Mouse (Mus musculus): ENCODE measurements around the gene Gadd45b. TPM values are rescaled to one million over a fixed set of nuclear protein-coding genes. Genes with fewer than 3 reads are reported as not detected.

Gadd45b gene
- polyA plus RNA-seq, 1 experiment from 2014 or later: 145 TPM

- 2% methylated on average over 36 of the region's 37 CpGs for WGBS
- H3K4me1 ChIP-seq (ENCODE audit: insufficient read depth, low read depth, low read length): peaks cover 70% of the 10 kb centered on the region
- no peaks in the 10 kb centered on the region for H3K36me3 ChIP-seq (ENCODE audit: insufficient read depth, low read length)
- 0 out of 2 replicates have a peak overlapping the region, but pooled peaks have one; percentile 26 for H3K27ac ChIP-seq (ENCODE audit: low read length)
- H3K9me3 ChIP-seq (ENCODE audit: low read length): no peaks in the 10 kb centered on the region
- H3K27me3 ChIP-seq (replicated peaks; ENCODE audit: insufficient read depth, low read length): no peaks in the 10 kb centered on the region
- peak overlapping the region; percentile 23; the same call in 1 of the 2 replicates for H3K4me3 ChIP-seq (ENCODE audit: low read depth, low read length)
- DNase-seq (ENCODE audit: low spot score): peak; percentile 69
- TF ChIP-seq EP300 (IDR thresholded peaks at IDR 0.05) (no peak), CTCF (IDR thresholded peaks at IDR 0.05) (no peak)
- peak; percentile 26 for ATAC-seq
- peak overlapping the region; percentile 73 for H3K4me2 ChIP-seq (replicated peaks; ENCODE audit: low read depth, low read length)
- H3K9ac ChIP-seq (replicated peaks; ENCODE audit: low read depth): peak overlapping the region; percentile 23; the same call in 1 of the 2 replicates
Observed at GRCm38 (mm10) chr10:80936135-80936809, 6.4 kb downstream of the Gadd45b start.

GRCm38 (mm10) chr10:80936810-80937164 is 6.9 kb downstream of the Gadd45b start:
- no peak for TF ChIP-seq CTCF (IDR thresholded peaks at IDR 0.05)
- no peak for TF ChIP-seq EP300 (IDR thresholded peaks at IDR 0.05)

GRCm38 (mm10) chr10:80937646-80938045 is 7.8 kb downstream of the Gadd45b start:
- TF ChIP-seq CTCF (IDR thresholded peaks at IDR 0.05) (no peak), EP300 (IDR thresholded peaks at IDR 0.05) (peak; percentile 79)
- H3K27ac ChIP-seq (ENCODE audit: low read length): peak overlapping the region; percentile 59
- peak overlapping the region; percentile 6; the same call in 1 of the 2 replicates for H3K4me2 ChIP-seq (replicated peaks; ENCODE audit: low read depth, low read length)
- WGBS: 22% methylated on average over 7 of the region's 8 CpGs
- no peak overlapping the region for H3K4me3 ChIP-seq (ENCODE audit: low read depth, low read length)
- H3K27me3 ChIP-seq (replicated peaks; ENCODE audit: insufficient read depth, low read length): no peaks in the 10 kb centered on the region
- peaks cover 60% of the 10 kb centered on the region for H3K4me1 ChIP-seq (ENCODE audit: insufficient read depth, low read depth, low read length)
- no peak overlapping the region for H3K9ac ChIP-seq (replicated peaks; ENCODE audit: low read depth)
- ATAC-seq: peak; percentile 71
- H3K9me3 ChIP-seq (ENCODE audit: low read length): no peaks in the 10 kb centered on the region
- no peaks in the 10 kb centered on the region for H3K36me3 ChIP-seq (ENCODE audit: insufficient read depth, low read length)
- peak; percentile 93 for DNase-seq (ENCODE audit: low spot score)

More at GRCm38 (mm10) chr10:80936810-80937164, 6.9 kb downstream of the Gadd45b start:
- 12% methylated on average over 6 of the region's 6 CpGs for WGBS
- 0 out of 2 replicates have a peak overlapping the region, but pooled peaks have one; percentile 23 for H3K4me3 ChIP-seq (ENCODE audit: low read depth, low read length)
- no peak overlapping the region for H3K27ac ChIP-seq (ENCODE audit: low read length)
- H3K27me3 ChIP-seq (replicated peaks; ENCODE audit: insufficient read depth, low read length): no peaks in the 10 kb centered on the region
- ATAC-seq (no peak), DNase-seq (ENCODE audit: low spot score) (no peak)
- no peak overlapping the region for H3K9ac ChIP-seq (replicated peaks; ENCODE audit: low read depth)
- peak overlapping the region; percentile 73 for H3K4me2 ChIP-seq (replicated peaks; ENCODE audit: low read depth, low read length)
- H3K4me1 ChIP-seq (ENCODE audit: insufficient read depth, low read depth, low read length): peaks cover 68% of the 10 kb centered on the region
- H3K9me3 ChIP-seq (ENCODE audit: low read length): no peaks in the 10 kb centered on the region
- H3K36me3 ChIP-seq (ENCODE audit: insufficient read depth, low read length): no peaks in the 10 kb centered on the region

- Histone ChIP-seq H3K36me3 (ENCODE audit: insufficient read depth, low read length) (no peaks in the 10 kb centered on the region), H3K27me3 (replicated peaks; ENCODE audit: insufficient read depth, low read length) (no peaks in the 10 kb centered on the region), H3K9me3 (ENCODE audit: low read length) (no peaks in the 10 kb centered on the region), H3K4me1 (ENCODE audit: insufficient read depth, low read depth, low read length) (peaks cover 56% of the 10 kb centered on the region), H3K4me3 (ENCODE audit: low read depth, low read length) (peak overlapping the region; percentile 24; the same call in 1 of the 2 replicates), H3K9ac (replicated peaks; ENCODE audit: low read depth) (no peak overlapping the region), H3K4me2 (replicated peaks; ENCODE audit: low read depth, low read length) (peak overlapping the region; percentile 62), H3K27ac (ENCODE audit: low read length) (no peak overlapping the region)
- DNase-seq (ENCODE audit: low spot score): peak; percentile 28
- no peak for TF ChIP-seq CTCF (IDR thresholded peaks at IDR 0.05)
- ATAC-seq: no peak
- 21% methylated on average over 11 of the region's 15 CpGs for WGBS
Observed at GRCm38 (mm10) chr10:80938831-80939550, 9.1 kb downstream of the Gadd45b start.

- Histone ChIP-seq H3K27me3 (replicated peaks; ENCODE audit: insufficient read depth, low read length) (no peaks in the 10 kb centered on the region), H3K9me3 (ENCODE audit: low read length) (no peaks in the 10 kb centered on the region), H3K27ac (ENCODE audit: low read length) (peak overlapping the region; percentile 73; the same call in 1 of the 2 replicates), H3K4me3 (ENCODE audit: low read depth, low read length) (peak overlapping the region; percentile 24), H3K4me1 (ENCODE audit: insufficient read depth, low read depth, low read length) (peaks cover 56% of the 10 kb centered on the region), H3K36me3 (ENCODE audit: insufficient read depth, low read length) (no peaks in the 10 kb centered on the region), H3K9ac (replicated peaks; ENCODE audit: low read depth) (no peak overlapping the region), H3K4me2 (replicated peaks; ENCODE audit: low read depth, low read length) (peak overlapping the region; percentile 62)
- ATAC-seq: peak; percentile 55
- TF ChIP-seq CTCF (IDR thresholded peaks at IDR 0.05): no peak
- WGBS: 5% methylated on average over 28 of the region's 28 CpGs
- DNase-seq (ENCODE audit: low spot score): peak; percentile 90
Observed at GRCm38 (mm10) chr10:80939671-80940070, 9.8 kb downstream of the Gadd45b start.

GRCm38 (mm10) chr10:80940320-80940987 is 10.6 kb downstream of the Gadd45b start:
- Histone ChIP-seq H3K4me3 (ENCODE audit: low read depth, low read length) (no peak overlapping the region), H3K9me3 (ENCODE audit: low read length) (no peaks in the 10 kb centered on the region), H3K27ac (ENCODE audit: low read length) (peak overlapping the region; percentile 73), H3K36me3 (ENCODE audit: insufficient read depth, low read length) (no peaks in the 10 kb centered on the region), H3K4me2 (replicated peaks; ENCODE audit: low read depth, low read length) (peak overlapping the region; percentile 62), H3K9ac (replicated peaks; ENCODE audit: low read depth) (no peak overlapping the region), H3K27me3 (replicated peaks; ENCODE audit: insufficient read depth, low read length) (no peaks in the 10 kb centered on the region), H3K4me1 (ENCODE audit: insufficient read depth, low read depth, low read length) (peaks cover 53% of the 10 kb centered on the region)
- DNase-seq (ENCODE audit: low spot score) (peak; percentile 92), ATAC-seq (peak; percentile 59)
- WGBS: 14% methylated on average over 8 of the region's 8 CpGs
- TF ChIP-seq CTCF (IDR thresholded peaks at IDR 0.05) (no peak), EP300 (IDR thresholded peaks at IDR 0.05) (0 out of 2 replicates have a peak, but pooled peaks have one; percentile 27)
